Mouse (Mus musculus) ES-CJ7 (cell line): ENCODE data around the gene Uaca.
A peak's percentile ranks its signal among the peaks of the same experiment; 100 is the strongest.
"Not testable (repeated sequence)": the region's sequence is repeated elsewhere in the genome, so short reads cannot be mapped to it uniquely, and the experiment has no call there.

ENCODE experiments used
- DNase-seq: peaks from one replicate; pipeline ENCODE4 v3.0.0; 2011; ENCODE audit warnings: low read depth, low spot score

The Uaca gene

DNA sequence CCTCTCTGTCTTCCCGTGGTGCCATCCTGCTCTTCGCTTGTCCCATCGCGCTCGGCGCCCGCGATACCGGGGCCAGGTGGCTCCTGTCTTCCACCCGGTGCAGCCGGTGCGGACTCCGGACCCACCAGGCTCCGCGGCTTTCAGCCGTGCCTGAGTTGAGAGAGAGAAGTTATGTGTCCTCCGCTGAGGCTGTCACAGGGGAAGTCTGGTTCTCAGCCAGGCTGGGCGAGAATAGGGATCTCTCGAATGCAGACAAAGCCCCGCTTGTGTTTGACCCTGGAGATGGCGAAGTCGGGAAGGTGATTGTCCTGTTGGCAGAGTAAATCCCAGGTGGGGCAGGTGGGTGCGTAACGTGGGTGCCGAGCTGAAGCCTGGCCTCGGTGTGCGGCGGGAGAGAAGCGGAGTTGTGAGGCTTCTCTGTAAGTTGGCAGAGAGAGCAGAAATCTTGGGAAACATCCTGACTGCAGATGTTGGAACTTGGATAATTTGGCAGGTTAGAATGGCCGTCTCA is 554 bp downstream of the Uaca start:
- peak; percentile 33 for DNase-seq

DNA sequence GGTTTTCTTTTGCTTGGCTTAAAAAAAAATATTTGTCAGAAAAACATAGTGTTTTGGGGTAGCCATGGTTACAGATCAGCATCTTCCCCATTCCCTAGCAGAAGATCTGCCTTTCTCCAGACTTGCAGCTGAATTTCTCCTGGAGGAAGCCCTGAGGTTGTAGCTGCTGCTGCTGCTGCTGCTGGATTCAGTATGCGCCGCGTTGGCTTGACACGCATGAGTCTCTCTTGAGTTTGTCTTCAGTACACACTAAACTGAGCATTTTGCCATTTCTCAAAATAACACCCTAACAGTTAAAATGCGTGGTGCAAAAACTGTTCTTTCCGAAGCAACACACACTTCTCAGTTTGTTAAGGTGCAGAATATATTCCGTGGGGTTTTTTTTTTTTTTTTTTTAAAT is 1.7 kb downstream of the Uaca start:
- no peak for DNase-seq

DNA sequence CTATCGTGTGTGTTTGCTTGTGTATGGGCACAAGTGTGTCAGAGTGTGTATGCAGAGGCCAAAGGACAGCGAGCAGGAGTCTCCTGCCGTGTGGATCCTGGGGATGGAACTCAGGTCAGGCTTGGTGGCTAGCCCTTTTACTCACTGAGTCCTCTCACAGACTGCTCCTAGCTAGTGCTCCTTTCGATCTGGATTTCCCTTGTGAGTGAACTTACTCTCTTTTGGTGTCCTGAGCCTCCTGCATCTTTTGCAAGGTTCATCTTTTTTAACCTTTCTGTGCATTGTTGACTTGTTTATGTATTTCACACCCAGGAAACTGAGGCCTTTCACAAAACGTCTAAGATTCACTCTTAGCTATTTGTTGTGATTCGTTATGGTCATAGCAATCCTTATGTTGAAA is 2.8 kb downstream of the Uaca start:
- no peak for DNase-seq

DNA sequence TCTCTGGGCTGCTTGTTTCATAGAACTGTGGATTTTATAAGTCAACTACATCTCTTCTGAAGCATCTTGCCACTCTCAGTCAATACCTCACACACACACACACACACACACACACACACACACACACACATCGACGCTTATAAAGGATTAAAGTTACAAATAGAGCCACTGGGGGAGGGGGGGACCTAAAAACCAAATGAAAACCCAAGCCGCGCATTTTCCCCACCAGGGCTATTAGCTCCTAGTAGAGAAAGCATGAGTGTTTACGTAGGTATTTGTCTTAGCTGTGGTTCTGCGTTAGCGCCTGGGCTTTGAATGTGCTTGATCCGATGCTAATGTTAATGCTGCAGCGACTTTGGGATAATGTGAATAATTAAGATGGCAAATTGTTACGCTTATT is 4.7 kb downstream of the Uaca start:
- DNase-seq = no peak

DNA sequence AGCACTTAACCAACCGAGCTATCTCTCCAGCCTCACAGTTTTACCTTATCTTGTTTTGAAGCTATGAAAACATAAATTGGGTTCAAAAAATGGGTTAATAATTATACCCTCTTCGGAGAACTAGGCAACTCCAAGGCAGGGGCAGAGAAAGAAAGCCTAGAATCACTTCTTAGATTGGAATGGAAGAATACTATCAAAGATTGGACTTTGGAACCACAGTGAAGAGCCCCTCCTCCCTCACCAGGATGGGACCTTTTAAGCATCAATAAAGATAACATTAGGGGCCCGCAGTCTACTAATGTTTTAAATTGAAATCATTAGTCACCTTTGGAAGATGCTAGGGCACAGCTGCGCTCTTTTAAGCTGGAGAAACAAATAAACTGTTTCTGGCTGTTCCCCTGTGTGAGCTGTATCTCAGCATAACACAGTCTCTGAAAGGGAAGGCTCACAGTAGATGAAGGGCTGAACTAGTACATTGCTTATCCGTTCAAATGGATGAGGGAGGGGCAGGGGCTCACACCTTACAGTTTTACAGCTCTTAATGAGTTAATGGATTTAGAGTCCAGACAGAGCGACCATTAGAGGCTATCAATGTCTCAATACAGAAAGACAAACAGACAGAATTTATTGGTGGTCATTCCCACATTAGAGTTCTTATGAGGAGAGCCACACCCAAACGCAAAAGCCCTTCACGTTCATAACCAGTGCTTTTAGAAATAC is 6.5 kb downstream of the Uaca start:
- no peak for DNase-seq

DNA sequence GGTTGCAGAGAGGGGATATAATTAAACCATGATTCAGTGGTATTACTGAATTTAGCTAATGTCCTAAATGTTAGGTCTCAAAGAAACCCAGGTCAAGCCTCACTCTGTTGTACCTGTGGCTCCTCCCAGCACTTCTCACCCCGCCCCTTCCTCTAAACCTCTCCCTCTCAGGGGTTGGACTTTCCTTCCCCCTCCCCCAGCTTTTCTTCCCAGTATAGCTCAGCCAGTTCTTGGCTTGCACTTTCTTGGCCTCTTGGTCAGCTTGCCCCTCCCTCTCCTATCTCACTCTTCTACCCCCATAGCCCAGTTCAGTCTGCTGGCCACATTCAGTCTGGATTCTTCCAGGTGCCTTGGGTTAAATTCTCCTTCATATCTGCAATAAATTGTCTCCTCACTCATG is 7.4 kb downstream of the Uaca start:
- DNase-seq = no peak

DNA sequence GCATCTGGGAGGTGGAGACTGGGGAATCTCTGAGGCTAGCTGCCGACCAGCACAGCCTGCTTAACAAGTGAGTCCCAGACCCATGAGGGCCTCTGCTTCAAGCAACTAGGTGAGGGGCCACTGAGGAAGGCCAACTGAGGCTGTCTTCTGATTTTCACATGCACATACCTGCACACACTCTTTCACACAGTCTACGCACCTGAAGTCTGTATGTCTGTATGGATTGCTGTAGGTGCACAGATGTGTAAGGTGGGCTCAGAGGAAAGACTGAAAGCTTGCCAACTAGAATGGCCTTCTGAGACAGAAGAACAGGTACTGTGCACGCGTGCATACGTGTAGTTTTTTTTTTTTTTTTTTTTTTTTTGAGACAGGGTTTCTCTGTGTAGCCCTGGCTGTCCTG is 8.0 kb downstream of the Uaca start:
- DNase-seq = no peak

DNA sequence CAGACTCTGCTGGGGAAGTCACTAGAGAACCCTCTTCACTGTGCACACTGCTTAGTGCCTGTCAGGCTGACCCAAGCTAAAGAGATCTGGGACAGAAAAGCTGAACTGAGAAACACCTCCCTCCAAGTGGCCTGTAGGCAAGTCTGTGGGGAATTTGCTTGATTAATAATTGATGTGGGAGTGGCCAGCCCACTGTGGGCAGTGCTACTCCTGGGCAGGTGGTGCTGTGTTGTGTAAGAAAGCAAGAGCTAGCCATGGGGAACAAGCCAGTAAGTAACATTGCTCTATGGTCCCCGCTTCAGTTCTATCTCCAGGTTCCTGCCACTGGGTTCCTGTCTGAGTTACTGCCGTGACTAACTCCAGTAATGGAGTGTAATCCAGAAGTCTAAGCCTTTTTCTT is 11.7 kb downstream of the Uaca start:
- DNase-seq = no peak

DNA sequence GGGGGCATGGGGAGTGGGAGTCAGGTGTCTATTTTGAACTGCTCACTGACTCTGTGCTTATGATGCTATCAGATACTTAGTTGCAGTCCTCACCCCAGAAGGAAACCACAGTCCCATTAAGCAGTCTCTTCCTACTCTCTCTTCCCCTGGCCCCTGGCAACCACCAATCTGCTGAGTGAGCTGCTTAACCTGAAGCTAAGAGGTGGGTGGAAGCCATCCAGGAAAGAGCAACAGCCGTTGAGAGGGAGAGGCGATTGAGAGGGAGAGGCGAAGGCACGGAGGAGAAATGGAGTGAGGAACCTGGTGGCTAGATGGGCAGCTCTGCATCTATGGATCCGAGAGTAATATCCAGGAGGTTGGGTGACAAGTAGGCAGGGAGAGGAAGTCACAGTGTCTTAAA is 13.7 kb downstream of the Uaca start:
- no peak for DNase-seq

DNA sequence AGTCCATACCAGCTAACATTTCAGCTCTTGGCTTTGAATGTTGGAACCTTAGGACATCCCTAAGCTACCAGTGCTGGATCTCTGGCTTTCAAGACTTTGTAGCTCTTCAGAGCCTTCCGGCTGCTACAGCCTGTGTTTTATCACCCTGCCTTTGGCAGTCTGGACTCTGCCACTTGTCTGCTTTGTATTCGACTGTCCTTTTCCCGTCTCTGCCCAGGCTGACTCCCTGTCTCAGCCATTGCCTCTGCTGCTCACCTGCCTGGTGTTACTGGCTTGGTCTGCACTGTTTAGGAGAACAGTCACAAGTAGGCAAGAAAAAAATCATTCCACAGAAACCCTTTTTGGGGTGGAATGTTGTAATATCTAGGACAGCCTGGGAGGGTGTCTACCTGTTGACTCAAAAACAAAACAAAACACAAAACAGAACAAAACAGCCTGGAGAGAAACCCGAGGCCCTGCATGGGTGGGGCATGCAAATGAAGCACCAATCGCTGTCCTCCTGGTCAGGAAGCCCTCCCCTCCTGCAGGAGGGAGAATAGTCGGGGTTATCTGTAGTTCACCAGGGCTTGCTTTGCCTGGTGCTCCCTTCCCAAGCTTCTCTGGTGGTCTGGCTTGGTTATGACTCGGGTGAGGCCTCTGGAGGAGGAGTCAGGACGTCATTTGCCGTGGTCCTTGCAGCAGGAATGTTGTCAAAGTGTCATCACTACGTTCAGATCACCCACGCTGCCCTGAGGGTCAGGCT is 19.0 kb downstream of the Uaca start:
- peak; percentile 70 for DNase-seq

DNA sequence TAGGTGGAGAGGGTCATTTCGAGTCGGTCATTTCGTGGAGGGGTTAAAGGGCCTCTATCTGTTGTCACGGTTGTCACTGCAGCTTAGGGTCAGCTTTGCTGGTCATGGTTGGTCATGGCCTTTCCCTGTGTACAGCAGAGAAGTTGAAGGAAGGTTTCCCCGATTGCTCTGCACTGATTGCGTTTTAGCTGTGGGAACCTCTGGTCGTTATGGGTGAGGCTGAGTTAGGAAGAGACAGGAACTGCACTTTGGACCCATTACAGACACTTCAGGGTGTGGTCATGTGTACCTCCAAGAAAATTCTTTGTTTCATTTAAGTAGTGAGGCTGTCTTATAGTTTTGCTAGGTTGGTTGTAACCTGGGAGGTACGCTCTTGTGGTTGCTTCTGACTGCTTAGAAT is 21.2 kb downstream of the Uaca start:
- no peak for DNase-seq

DNA sequence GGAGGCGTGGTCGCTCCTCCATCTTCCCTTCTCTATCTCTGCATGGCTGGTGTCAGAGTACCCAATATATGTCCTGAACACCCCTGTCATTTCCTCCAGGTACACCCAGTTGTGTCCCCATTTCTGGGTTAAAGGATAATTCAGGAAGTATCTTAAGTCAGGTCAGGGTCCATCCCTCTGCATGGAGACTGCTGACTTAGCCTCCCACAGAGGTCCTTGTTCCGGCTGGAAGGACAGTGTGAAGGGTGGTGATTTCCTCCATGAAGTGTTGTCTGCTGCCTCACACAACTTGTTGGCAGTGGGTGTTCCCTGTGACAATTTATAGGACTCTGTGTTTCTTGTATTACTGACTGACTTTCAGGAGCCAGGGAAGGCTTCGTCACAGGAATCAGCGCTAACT is 23.2 kb downstream of the Uaca start:
- no peak for DNase-seq

DNA sequence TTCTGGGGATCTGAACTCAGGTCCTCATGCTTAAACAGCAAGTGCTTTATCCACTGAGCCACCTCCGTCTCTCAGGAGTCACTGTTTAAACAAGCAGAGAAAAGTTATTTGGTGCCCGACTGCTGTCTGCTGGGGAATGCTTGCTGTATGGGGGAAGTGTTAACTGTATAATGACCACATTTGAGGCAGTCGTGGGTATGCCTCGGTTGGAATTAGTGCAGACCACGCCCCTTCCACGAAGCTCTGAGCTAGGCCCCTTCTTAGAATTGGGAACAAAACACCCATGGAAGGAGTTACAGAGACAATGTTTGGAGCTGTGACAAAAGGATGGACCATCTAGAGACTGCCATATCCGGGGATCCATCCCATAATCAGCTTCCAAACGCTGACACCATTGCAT is 24.2 kb downstream of the Uaca start:
- DNase-seq = not testable (repeated sequence)

DNA sequence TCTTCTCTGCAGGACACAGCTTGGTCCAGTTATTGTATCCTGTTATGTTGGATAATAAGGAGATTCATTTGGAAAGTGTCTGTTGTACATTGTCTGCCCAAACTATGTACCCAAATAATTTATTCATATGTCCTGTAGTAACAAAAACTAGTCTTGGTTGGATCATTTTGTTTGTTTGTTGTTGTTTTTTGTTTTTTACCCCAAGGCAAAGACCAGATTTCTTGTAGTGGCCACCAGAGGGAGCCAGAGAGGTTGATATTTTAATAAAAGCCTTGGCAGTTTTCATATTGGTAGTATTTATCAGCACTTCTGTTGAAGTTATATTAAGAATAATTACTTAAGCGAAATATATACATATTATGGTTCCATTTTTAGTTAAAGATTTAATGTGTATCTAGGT is 25.0 kb downstream of the Uaca start:
- peak; percentile 17 for DNase-seq

DNA sequence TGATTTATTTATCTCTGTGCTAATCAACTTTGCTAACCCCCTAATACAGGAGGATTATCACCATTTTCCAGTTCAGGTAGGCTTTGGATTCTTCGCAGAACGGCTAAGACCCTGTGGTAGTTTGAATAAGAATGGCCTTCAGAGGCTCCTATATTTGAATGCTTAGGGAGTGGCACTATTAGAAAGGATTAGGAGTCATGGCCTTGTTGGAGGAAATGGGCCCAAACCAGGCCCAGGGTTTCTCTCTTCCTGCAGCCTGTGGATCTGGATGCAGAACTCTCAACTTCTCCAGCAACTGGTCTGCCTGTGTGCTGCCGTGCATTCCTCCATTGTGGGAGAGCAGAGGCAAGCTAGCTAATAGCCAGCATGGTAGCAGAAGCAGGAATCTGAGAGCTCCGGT is 27.2 kb downstream of the Uaca start:
- peak; percentile 60 for DNase-seq

DNA sequence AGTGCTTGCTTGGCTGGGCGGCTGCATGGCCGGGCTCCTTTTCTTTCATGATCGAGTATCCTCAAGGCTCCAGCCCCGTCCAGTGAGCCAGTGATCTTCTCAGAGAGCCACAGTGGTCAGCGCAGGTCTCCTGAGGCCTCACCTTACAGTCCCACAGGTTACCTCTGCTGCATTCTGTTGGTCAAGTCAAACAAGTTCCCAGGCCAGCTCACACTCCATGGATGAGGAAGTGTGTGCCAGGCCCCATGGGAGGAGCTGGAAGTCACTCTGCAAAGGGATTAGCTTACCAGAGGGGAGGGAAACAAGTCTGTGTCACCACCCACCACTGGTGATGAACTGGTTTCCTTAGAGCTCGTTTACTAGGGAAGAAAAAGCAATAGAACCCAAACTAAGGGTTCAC is 28.3 kb downstream of the Uaca start:
- no peak for DNase-seq

DNA sequence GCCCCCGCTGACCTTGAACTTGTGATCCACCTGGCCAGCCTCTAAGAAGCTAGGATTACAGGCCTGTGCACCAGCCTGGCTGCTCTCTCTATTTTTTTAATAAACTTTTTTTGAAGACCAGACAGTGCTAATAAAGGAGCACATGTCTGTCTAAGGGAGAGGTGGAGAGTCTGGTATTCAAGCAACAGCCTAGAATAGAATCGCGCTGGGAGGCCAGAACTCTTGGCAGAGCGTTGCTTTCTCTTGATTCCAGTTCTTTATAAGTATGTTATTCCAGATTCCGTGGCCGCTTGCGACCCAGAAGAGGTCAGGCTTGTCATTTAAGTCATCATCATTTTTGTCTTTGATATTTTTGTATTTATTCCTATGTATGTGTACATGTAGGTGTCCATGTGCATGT is 31.2 kb downstream of the Uaca start:
- DNase-seq = no peak

DNA sequence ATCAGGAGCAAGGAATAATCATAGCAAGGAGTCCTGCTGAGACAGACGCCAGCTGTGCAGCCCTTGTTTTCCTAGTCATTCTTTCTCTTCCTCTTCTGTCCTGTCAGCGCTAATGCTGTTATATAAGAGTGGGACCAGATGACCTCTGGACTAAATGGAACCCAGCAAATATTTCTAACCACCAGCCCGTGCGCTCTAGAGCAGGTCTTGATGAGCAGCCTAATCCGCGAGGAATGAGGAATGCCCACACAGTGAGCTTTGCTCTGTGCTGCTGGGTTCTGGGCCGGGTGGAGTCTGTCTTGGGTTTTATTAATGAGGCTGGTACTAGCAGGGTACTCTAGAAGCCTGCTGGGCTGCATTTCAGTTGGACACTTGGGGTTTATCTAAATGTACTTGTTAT is 32.4 kb downstream of the Uaca start:
- DNase-seq = no peak

DNA sequence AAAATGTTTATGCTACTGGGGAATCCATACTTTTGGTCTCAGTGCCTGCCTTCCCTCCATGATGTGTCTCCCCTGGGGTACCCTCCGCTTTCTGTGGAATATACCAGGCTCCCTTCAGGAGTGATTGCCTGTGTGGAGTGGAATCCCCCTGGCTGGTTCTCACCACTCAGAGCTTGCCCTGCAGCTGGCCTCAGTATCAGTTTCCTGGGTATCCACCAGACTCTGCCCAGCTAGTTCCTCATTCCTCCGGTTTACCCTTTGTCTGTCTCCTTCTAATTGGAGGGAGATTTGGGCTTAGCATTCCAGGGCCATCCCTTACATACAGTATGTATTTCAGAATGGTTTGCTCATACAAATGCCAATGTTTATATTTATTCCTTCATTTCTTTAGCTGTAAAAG is 33.9 kb downstream of the Uaca start:
- DNase-seq = no peak

DNA sequence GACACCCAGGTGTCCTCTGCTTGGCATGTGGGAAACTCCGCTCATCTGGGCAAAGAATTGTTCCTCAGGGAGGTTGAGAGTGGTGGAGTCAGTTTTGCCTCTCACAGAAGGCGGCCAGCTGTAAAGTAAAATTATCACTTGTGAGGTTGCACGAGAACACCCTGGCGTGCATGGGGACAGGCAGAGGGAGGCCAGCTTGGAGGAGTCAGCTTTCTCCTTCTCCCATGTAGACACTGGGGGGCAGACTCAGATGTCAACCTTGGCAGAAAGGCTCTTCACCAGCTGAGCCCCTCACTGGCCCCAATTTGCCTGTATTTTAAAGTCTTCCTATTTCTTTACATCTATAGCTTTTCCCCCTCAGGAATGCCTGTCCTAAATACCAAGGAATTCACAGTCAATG is 35.3 kb downstream of the Uaca start:
- no peak for DNase-seq

DNA sequence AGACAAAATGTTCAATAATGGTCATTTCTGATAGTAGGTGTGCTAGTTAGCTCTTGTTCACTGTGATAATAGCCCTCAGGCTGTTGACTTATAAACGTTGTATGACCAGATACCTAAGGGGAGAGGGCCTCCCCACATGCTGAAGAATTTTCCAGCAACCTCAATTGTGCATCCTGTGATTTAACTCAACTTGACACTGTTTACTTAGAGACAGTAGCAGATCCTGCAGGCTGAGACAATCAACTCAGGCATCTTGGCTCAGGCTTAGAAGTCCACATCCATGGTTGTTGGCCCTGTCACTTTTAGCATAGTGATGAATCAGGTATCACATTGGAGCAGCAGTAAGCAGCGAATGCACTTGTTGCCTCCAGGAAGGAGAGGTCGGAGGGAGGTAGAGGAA is 35.7 kb downstream of the Uaca start:
- DNase-seq = no peak

DNA sequence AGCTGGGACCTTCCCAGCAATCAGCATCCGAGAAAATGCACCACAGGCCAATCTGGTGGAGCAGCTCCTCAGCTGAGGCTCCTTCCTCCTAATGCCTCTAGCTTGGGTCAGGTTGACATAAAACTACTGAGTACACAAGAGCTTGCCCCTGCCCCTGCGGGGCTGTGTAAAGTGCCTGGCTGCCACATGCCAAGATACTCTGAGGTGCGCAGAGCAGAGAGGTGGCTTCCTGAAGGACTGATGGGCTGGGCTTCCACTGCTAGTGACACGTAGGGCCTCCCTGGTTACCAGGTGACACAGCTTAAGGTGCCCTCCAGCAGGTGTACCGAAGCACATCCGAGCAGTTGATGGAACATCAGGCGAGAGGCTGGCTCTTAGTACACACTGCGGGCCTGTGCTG is 37.9 kb downstream of the Uaca start:
- no peak for DNase-seq

DNA sequence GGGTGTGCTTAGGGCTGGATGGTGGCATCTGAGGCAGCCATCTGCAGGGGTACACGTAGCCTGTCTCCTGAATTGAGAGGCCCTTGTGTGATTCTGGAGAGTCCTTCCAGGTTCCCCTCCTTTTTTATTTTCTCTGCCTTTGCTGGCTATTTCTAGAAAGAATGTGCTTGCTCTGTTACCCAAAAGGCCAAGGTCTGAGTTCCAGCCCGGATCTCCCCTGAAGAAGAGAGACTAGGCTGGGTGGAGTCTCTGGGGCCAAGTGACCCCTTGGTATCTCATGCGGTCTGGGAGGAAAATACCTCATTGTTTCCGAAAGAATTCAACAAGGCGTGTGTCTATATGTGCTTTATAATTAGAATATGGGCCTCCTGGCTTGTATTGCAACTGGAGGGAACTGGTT is 41.8 kb downstream of the Uaca start:
- no peak for DNase-seq
